Mouse (Mus musculus) liver, adult (tissue): ENCODE data around the gene Gsdma3.
A peak's percentile ranks its signal among the peaks of the same experiment; 100 is the strongest.

Source experiments
- GATA4 ChIP-seq: IDR thresholded peaks from 2 replicates; pipeline ENCODE4 v1.6.1; 2014; ENCODE audit warnings: mild to moderate bottlenecking, low read length; ENCODE audit not compliant: insufficient replicate concordance

The Gsdma3 gene

GRCm38 (mm10) chr11:98681786-98682745 is 55.9 kb downstream of the Gsdma3 start, which contains the start of gene Psmd3:
Gene Psmd3, plus strand, starts transcription at chr11:98682554.
- TF ChIP-seq GATA4: peak; percentile 55; the same call in 1 of the 2 replicates

GRCm38 (mm10) chr11:98682811-98683210 is 56.7 kb downstream of the Gsdma3 start:
- TF ChIP-seq GATA4: no peak

DNA sequence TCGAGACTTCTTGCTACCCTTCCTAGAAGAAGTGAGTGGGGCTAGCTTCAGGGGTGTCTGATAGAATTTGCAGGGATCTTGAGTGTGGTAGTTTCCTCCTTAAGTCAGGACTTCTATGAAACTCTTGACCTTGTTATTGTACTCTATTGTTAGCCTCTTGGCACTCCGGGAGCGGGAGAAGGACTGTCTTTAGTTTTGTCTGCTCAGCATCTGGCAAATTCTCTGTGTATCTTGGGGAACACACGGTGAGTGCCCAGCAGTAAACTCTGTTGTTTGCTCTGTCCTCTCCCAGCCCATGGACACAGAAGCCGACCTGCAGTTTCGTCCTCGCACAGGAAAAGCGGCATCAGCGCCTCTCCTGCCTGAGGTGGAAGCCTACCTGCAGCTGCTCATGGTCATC is 59.5 kb downstream of the Gsdma3 start:
- no peak for TF ChIP-seq GATA4

DNA sequence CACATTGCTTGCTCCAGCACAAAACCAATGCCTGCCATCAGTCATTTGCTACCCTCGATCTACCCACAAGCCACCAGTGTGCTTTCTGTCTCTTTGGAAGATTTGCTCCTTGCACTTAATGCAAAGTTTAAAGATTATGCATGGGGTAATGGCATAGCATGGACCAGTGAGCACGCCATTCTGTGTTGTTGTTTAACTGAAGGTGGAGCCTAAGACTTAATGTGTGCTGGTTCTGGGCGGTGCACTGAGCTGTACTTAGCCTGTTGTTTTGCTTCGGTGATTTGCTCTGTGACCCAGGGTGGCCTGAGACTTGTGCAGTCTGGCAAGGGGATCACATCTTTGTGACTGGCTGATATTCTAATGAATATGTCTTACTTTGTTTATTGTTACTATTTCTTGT is 60.8 kb downstream of the Gsdma3 start:
- no peak for TF ChIP-seq GATA4
